Mouse (Mus musculus) midbrain, embryonic 14.5 days (tissue): ENCODE data around the gene Il1f9. TPM values are rescaled to one million over a fixed set of nuclear protein-coding genes. Genes with fewer than 3 reads are reported as not detected.
"Not testable (repeated sequence)": the region's sequence is repeated elsewhere in the genome, so short reads cannot be mapped to it uniquely, and the experiment has no call there.

Source experiments
- ATAC-seq: fragments of 200-750 bp; cut with Nextera tagmentation; 2 replicates; pipeline ENCODE4 v1.8.0; 2017; ENCODE audit warnings: moderate number of reproducible peaks, moderate library complexity; ENCODE audit not compliant: low FRiP score, low TSS enrichment
- DNase-seq: peaks from one replicate; pipeline ENCODE4 v3.0.0-alpha.2; 2015
- H3K27ac ChIP-seq: fragments of 300-500 bp; sonication (generic); replicated peaks from 2 replicates; pipeline ENCODE4 v1.5.1; 2014; ENCODE audit warnings: mild to moderate bottlenecking, low read depth, low read length, moderate library complexity
- H3K27me3 ChIP-seq: fragments of 300-500 bp; sonication (generic); 2 replicates; pipeline ENCODE4 v1.6.1; 2014; ENCODE audit warnings: low read length, control low read depth, mixed read lengths; ENCODE audit not compliant: control insufficient read depth, insufficient read depth
- H3K36me3 ChIP-seq: fragments of 300-500 bp; sonication (generic); 2 replicates; pipeline ENCODE4 v1.6.1; 2014; ENCODE audit warnings: low read length, control low read depth; ENCODE audit not compliant: control insufficient read depth, insufficient read depth
- H3K4me1 ChIP-seq: fragments of 300-500 bp; sonication (generic); 2 replicates; pipeline ENCODE4 v1.6.1; 2014; ENCODE audit warnings: mild to moderate bottlenecking, antibody characterized with exemption, low read length, control low read depth; ENCODE audit not compliant: control insufficient read depth, insufficient read depth
- H3K4me2 ChIP-seq: fragments of 300-500 bp; sonication (generic); 2 replicates; pipeline ENCODE4 v1.6.1; 2014; ENCODE audit warnings: mild to moderate bottlenecking, low read length, moderate library complexity
- H3K4me3 ChIP-seq: fragments of 300-500 bp; sonication (generic); replicated peaks from 2 replicates; pipeline ENCODE4 v1.5.1; 2014; ENCODE audit warnings: low read depth, low read length
- H3K9ac ChIP-seq: fragments of 300-500 bp; sonication (generic); replicated peaks from 2 replicates; pipeline ENCODE4 v1.6.1; 2014; ENCODE audit warnings: mild to moderate bottlenecking, low read length, moderate library complexity
- H3K9me3 ChIP-seq: fragments of 300-500 bp; sonication (generic); 2 replicates; pipeline ENCODE4 v1.6.1; 2016; ENCODE audit warnings: low read length, control low read depth, mixed read lengths; ENCODE audit not compliant: control insufficient read depth
- WGBS: fragments of 180-500 bp; shearing (Covaris S2); extraction: QIAGEN DNeasy Blood & Tissue Kit; methylation state at CpG from one replicate; pipeline ENCODE4 v1.1.7; 2014; 5-methylcytosine and 5-hydroxymethylcytosine counted together
- polyA plus RNA-seq: library from polyadenylated mRNA; unstranded; fragments of >200 nt; fragmentation: Nextera tagmentation; extraction: Ambion mirVana; gene quantifications from 2 replicates; pipeline ENCODE4 v1.2.1, GENCODE M21; 2014

Gene Il1f9
- polyA plus RNA-seq = not detected in 2 replicates

GRCm38 (mm10) chr2:24186176-24186575 lies at the start of gene Il1f9:
TSS of gene Il1f9 (plus strand) at chr2:24186476.
- no peak within 1 kb of the TSS for H3K9ac ChIP-seq
- H3K27me3 ChIP-seq = no peaks in the 10 kb centered on the region
- H3K36me3 ChIP-seq = no peaks in the 10 kb centered on the region
- no peak within 1 kb of the TSS for H3K4me3 ChIP-seq
- H3K4me1 ChIP-seq = no peaks in the 10 kb centered on the region
- DNase-seq = no peak
- no peaks in the 10 kb centered on the region for H3K9me3 ChIP-seq
- ATAC-seq = no peak
- no peak within 1 kb of the TSS for H3K27ac ChIP-seq
- WGBS = 96% methylated on average over 1 of the region's 1 CpGs
- no peak within 1 kb of the TSS for H3K4me2 ChIP-seq

- Histone ChIP-seq H3K36me3 (no peaks in the 10 kb centered on the region), H3K4me3 (no peak within 1 kb of the TSS), H3K4me1 (no peaks in the 10 kb centered on the region), H3K4me2 (no peak within 1 kb of the TSS), H3K9me3 (no peaks in the 10 kb centered on the region), H3K27me3 (no peaks in the 10 kb centered on the region), H3K9ac (no peak within 1 kb of the TSS), H3K27ac (no peak within 1 kb of the TSS)
- ATAC-seq (no peak), DNase-seq (no peak)
- 85% methylated on average over 2 of the region's 2 CpGs for WGBS
These were observed 33.4 kb upstream of the Il1f9 start, which contains the start of gene Il1f8 for GRCm38 (mm10) chr2:24152861-24153260. TSS of gene Il1f8 (plus strand) at chr2:24153161.

- not testable (repeated sequence) for H3K36me3 ChIP-seq, H3K9ac ChIP-seq, H3K4me1 ChIP-seq, H3K27me3 ChIP-seq, H3K27ac ChIP-seq, H3K9me3 ChIP-seq, H3K4me3 ChIP-seq
- whole genome bisulfite sequencing = 15% methylated on average over 14 of the region's 14 CpGs
- peak overlapping the region; percentile 45 for H3K4me2 ChIP-seq
- peak; percentile 69 for ATAC-seq
- peak; percentile 81 for DNase-seq
These were observed 4.5 kb upstream of the Il1f9 start for GRCm38 (mm10) chr2:24181683-24182331.

- not testable (repeated sequence) for DNase-seq, H3K27ac ChIP-seq, H3K4me1 ChIP-seq, ATAC-seq, H3K36me3 ChIP-seq, H3K4me3 ChIP-seq, H3K27me3 ChIP-seq, H3K9me3 ChIP-seq, H3K9ac ChIP-seq
- H3K4me2 ChIP-seq = peak overlapping the region; percentile 45
- WGBS = 63% methylated on average over 13 of the region's 13 CpGs
These were observed 3.7 kb upstream of the Il1f9 start for GRCm38 (mm10) chr2:24182423-24183147.

GRCm38 (mm10) chr2:24184092-24184491 lies 2.2 kb upstream of the Il1f9 start:
- DNase-seq, H3K4me2 ChIP-seq, H3K27ac ChIP-seq, H3K4me3 ChIP-seq, ATAC-seq, H3K4me1 ChIP-seq, H3K27me3 ChIP-seq, H3K36me3 ChIP-seq, H3K9ac ChIP-seq, H3K9me3 ChIP-seq: not testable (repeated sequence)

GRCm38 (mm10) chr2:24187585-24187984 lies 1.3 kb downstream of the Il1f9 start:
- Histone ChIP-seq H3K27me3 (no peaks in the 10 kb centered on the region), H3K27ac (no peak overlapping the region), H3K4me3 (no peak overlapping the region), H3K4me2 (no peak overlapping the region), H3K9me3 (no peaks in the 10 kb centered on the region), H3K4me1 (no peaks in the 10 kb centered on the region), H3K36me3 (no peaks in the 10 kb centered on the region), H3K9ac (no peak overlapping the region)
- ATAC-seq (no peak), DNase-seq (no peak)
- WGBS = 86% methylated on average over 6 of the region's 6 CpGs

GRCm38 (mm10) chr2:24188189-24188588 lies 1.9 kb downstream of the Il1f9 start:
- Histone ChIP-seq H3K36me3 (no peaks in the 10 kb centered on the region), H3K9ac (no peak overlapping the region), H3K4me3 (no peak overlapping the region), H3K27ac (no peak overlapping the region), H3K4me2 (no peak overlapping the region), H3K9me3 (no peaks in the 10 kb centered on the region), H3K27me3 (no peaks in the 10 kb centered on the region), H3K4me1 (no peaks in the 10 kb centered on the region)
- 66% methylated on average over 1 of the region's 1 CpGs for WGBS
- DNase-seq (no peak), ATAC-seq (no peak)

GRCm38 (mm10) chr2:24215118-24215517 lies 28.8 kb downstream of the Il1f9 start, which contains the start of gene Il1f6:
TSS of gene Il1f6 (plus strand) at chr2:24215418.
- DNase-seq = no peak
- H3K4me1 ChIP-seq = no peaks in the 10 kb centered on the region
- H3K4me2 ChIP-seq = no peak within 1 kb of the TSS
- H3K27me3 ChIP-seq = no peaks in the 10 kb centered on the region
- 59% methylated on average over 2 of the region's 2 CpGs for WGBS
- no peak within 1 kb of the TSS for H3K9ac ChIP-seq
- H3K9me3 ChIP-seq = no peaks in the 10 kb centered on the region
- no peak within 1 kb of the TSS for H3K4me3 ChIP-seq
- ATAC-seq = no peak
- no peak within 1 kb of the TSS for H3K27ac ChIP-seq
- no peaks in the 10 kb centered on the region for H3K36me3 ChIP-seq

- H3K9ac ChIP-seq = no peak overlapping the region
- H3K4me3 ChIP-seq = no peak overlapping the region
These were observed 40.9 kb downstream of the Il1f9 start for GRCm38 (mm10) chr2:24227191-24227590.

More at GRCm38 (mm10) chr2:24227191-24227590, 40.9 kb downstream of the Il1f9 start:
- no peaks in the 10 kb centered on the region for H3K9me3 ChIP-seq
- no peak overlapping the region for H3K27ac ChIP-seq
- no peak overlapping the region for H3K4me2 ChIP-seq
- H3K4me1 ChIP-seq = no peaks in the 10 kb centered on the region
- WGBS = 76% methylated on average over 2 of the region's 2 CpGs
- ATAC-seq = no peak
- no peaks in the 10 kb centered on the region for H3K36me3 ChIP-seq
- no peaks in the 10 kb centered on the region for H3K27me3 ChIP-seq
- DNase-seq = no peak
